Mouse (Mus musculus): ENCODE results near the gene Zfp385a.

DNA sequence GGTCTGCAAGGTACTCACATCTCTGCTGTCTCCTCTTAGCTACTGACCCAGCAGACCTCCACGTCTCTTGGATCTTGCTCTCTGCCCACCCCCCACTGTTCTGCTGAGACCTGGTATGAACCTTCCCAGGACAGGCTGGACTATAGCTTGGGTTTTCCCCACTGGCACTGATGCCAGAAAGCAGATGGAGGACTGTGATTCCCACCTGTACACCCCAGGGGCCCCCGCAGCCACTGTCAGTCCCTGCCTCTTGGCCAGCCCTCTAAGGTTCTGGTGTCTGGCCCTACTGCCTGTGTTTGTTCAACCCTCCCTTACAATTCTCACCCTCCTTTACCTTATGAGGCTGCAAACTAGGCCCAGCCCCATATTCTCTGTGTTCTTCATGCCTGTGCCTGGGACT is 14.8 kb upstream of the Zfp385a start:
- TF ChIP-seq MAZ (IDR thresholded peaks at IDR 0.05; ENCODE audit: low read depth, low read length) (no peak), EP300 (IDR thresholded peaks at IDR 0.05; ENCODE audit: low read length) (no peak), BHLHE40 (IDR thresholded peaks at IDR 0.05; ENCODE audit: low read depth, low read length) (no peak), CTCF (conservative IDR thresholded peaks at IDR 0.05 in 1 of 2, IDR thresholded peaks at IDR 0.05 in 1 of 2; ENCODE audit: low read depth in 2 of 2, low read length in 2 of 2) (no peak), PAX5 (IDR thresholded peaks at IDR 0.05; ENCODE audit: low read length) (no peak), ZC3H11A (IDR thresholded peaks at IDR 0.05; ENCODE audit: low read depth, low read length) (no peak), CHD1 (IDR thresholded peaks at IDR 0.05; ENCODE audit: low read depth, low read length) (no peak), ZMIZ1 (IDR thresholded peaks at IDR 0.05; ENCODE audit: low read depth, low read length) (no peak), POLR2A (IDR thresholded peaks at IDR 0.05; ENCODE audit: low read depth, low read length) (no peak)

All from CH12.LX (cell line).